Mouse (Mus musculus) heart, embryonic 12.5 days (tissue): ENCODE results near the gene Necap1. TPM values are rescaled to one million over a fixed set of nuclear protein-coding genes. Genes with fewer than 3 reads are reported as not detected.

Experiments
- ATAC-seq: fragments of 200-750 bp; cut with Nextera tagmentation; 2 replicates; pipeline ENCODE4 v1.8.0; 2017; ENCODE audit warnings: moderate TSS enrichment, moderate library complexity; ENCODE audit not compliant: insufficient number of reproducible peaks, low FRiP score
- H3K27ac ChIP-seq: fragments of 300-500 bp; sonication (generic); 2 replicates; pipeline ENCODE4 v1.5.1; 2016; ENCODE audit warnings: mild to moderate bottlenecking, moderate library complexity; ENCODE audit not compliant: poor library complexity, severe bottlenecking
- H3K27me3 ChIP-seq: fragments of 300-500 bp; sonication (generic); replicated peaks from 2 replicates; pipeline ENCODE4 v1.6.1; 2016; ENCODE audit warnings: mild to moderate bottlenecking, moderate library complexity
- H3K36me3 ChIP-seq: fragments of 300-500 bp; sonication (generic); 2 replicates; pipeline ENCODE4 v1.6.1; 2016; ENCODE audit warnings: mild to moderate bottlenecking, moderate library complexity
- H3K4me1 ChIP-seq: fragments of 300-500 bp; sonication (generic); replicated peaks from 2 replicates; pipeline ENCODE4 v1.6.1; 2016; ENCODE audit warnings: mild to moderate bottlenecking
- H3K4me2 ChIP-seq: fragments of 300-500 bp; sonication (generic); 2 replicates; pipeline ENCODE4 v1.6.1; 2016; ENCODE audit warnings: mild to moderate bottlenecking, moderate library complexity
- H3K4me3 ChIP-seq: fragments of 300-500 bp; sonication (generic); 2 replicates; pipeline ENCODE4 v1.5.1; 2016; ENCODE audit warnings: mild to moderate bottlenecking
- H3K9ac ChIP-seq: fragments of 300-500 bp; sonication (generic); 2 replicates; pipeline ENCODE4 v1.6.1; 2016; ENCODE audit warnings: mild to moderate bottlenecking, moderate library complexity
- H3K9me3 ChIP-seq: fragments of 300-500 bp; sonication (generic); replicated peaks from 2 replicates; pipeline ENCODE4 v1.6.1; 2016; ENCODE audit warnings: mild to moderate bottlenecking, moderate library complexity
- WGBS: fragments of 180-500 bp; shearing (Covaris S2); methylation state at CpG from one replicate; pipeline ENCODE4 v1.1.7; 2016; 5-methylcytosine and 5-hydroxymethylcytosine counted together
- polyA plus RNA-seq: library from polyadenylated mRNA; unstranded; fragments of >200 nt; fragmentation: Nextera tagmentation; extraction: Ambion mirVana; gene quantifications from 2 replicates; pipeline ENCODE4 v1.2.1, GENCODE M21; 2016

Necap1 gene
- polyA plus RNA-seq, 1 experiment from 2014 or later, result 63.0 TPM

GRCm38 (mm10) chr6:122855955-122856354 lies 18.3 kb upstream of the Necap1 start, which contains the start of gene C3ar1:
Gene C3ar1, minus strand, starts transcription at chr6:122856161.
- no peak within 1 kb of the TSS for H3K4me3 ChIP-seq
- peaks cover 7% of the 10 kb centered on the region; the same call in 1 of the 2 replicates for H3K9me3 ChIP-seq
- H3K4me1 ChIP-seq, result peaks cover 7% of the 10 kb centered on the region
- no peaks in the 10 kb centered on the region for H3K36me3 ChIP-seq
- ATAC-seq, result peak; percentile 82
- H3K27me3 ChIP-seq, result no peaks in the 10 kb centered on the region
- no peak within 1 kb of the TSS for H3K9ac ChIP-seq
- no peak within 1 kb of the TSS for H3K27ac ChIP-seq
- no peak within 1 kb of the TSS for H3K4me2 ChIP-seq
- 15% methylated on average over 7 of the region's 7 CpGs for WGBS

DNA sequence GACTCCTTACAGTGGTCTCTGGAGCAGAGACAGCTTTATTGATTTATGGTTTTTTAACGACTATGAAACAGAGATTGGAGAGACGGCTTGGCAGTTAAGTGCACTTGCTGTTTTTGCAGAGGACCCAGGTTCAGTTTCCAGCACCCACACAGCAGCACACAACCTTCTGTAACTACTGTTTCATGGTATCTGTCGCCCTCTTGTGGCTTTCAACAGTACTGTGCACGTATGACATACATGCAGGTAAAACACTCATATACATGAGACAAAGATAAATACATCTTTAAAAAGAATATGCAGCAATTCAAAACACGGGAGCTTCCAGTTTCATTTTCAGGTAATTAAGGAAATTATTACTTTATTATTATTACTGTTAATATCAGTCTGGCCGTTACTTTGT lies 11.8 kb upstream of the Necap1 start:
- Histone ChIP-seq H3K9me3 (peaks cover 22% of the 10 kb centered on the region), H3K36me3 (no peaks in the 10 kb centered on the region), H3K4me3 (no peak overlapping the region), H3K27me3 (no peaks in the 10 kb centered on the region), H3K4me2 (no peak overlapping the region), H3K9ac (no peak overlapping the region), H3K27ac (no peak overlapping the region), H3K4me1 (no peaks in the 10 kb centered on the region)
- 74% methylated on average over 6 of the region's 6 CpGs for WGBS
- ATAC-seq, result no peak

DNA sequence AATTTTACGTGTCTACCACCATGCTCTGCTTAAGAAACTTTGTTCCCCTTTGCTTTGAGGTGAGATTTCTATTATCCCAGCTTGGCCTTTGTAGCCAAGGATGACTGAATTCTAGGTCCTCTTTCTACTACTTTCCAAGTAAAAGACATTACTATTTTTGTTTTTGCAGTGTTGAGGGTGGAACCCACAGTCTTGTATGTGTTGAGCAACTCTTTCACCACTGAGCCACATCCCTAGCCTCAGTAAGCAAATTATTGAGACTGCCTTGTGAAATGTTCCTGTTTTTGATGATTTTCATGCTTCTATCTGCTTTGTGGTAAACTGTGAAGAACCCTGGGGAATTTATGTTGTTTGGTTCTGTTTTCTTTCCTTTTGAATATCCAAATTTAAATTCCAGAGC lies 11.4 kb upstream of the Necap1 start:
- Histone ChIP-seq H3K27ac (no peak overlapping the region), H3K27me3 (no peaks in the 10 kb centered on the region), H3K4me2 (no peak overlapping the region), H3K4me1 (no peaks in the 10 kb centered on the region), H3K4me3 (no peak overlapping the region), H3K36me3 (no peaks in the 10 kb centered on the region), H3K9ac (no peak overlapping the region), H3K9me3 (peaks cover 22% of the 10 kb centered on the region)
- 78% methylated on average over 1 of the region's 1 CpGs for WGBS
- no peak for ATAC-seq

- H3K36me3 ChIP-seq, result no peaks in the 10 kb centered on the region
- no peak overlapping the region for H3K4me2 ChIP-seq
- no peak overlapping the region for H3K27ac ChIP-seq
- no peak for ATAC-seq
- H3K4me3 ChIP-seq, result no peak overlapping the region
- H3K9me3 ChIP-seq, result no peaks in the 10 kb centered on the region
- no peak overlapping the region for H3K9ac ChIP-seq
- H3K27me3 ChIP-seq, result no peaks in the 10 kb centered on the region
- no peaks in the 10 kb centered on the region for H3K4me1 ChIP-seq
- 59% methylated on average over 4 of the region's 4 CpGs for WGBS
Observed at GRCm38 (mm10) chr6:122867914-122868313, 6.4 kb upstream of the Necap1 start.

GRCm38 (mm10) chr6:122869846-122870245 lies 4.4 kb upstream of the Necap1 start:
- no peak for ATAC-seq
- Histone ChIP-seq H3K27ac (no peak overlapping the region), H3K4me2 (no peak overlapping the region), H3K9me3 (no peaks in the 10 kb centered on the region), H3K36me3 (no peaks in the 10 kb centered on the region), H3K9ac (no peak overlapping the region), H3K4me1 (no peaks in the 10 kb centered on the region), H3K4me3 (no peak overlapping the region), H3K27me3 (no peaks in the 10 kb centered on the region)
- 59% methylated on average over 11 of the region's 11 CpGs for WGBS

- Histone ChIP-seq H3K27me3 (no peaks in the 10 kb centered on the region), H3K4me1 (peaks cover 4% of the 10 kb centered on the region)
- 89% methylated on average over 5 of the region's 5 CpGs for WGBS
Observed at GRCm38 (mm10) chr6:122872800-122873199, 1.5 kb upstream of the Necap1 start.

DNA sequence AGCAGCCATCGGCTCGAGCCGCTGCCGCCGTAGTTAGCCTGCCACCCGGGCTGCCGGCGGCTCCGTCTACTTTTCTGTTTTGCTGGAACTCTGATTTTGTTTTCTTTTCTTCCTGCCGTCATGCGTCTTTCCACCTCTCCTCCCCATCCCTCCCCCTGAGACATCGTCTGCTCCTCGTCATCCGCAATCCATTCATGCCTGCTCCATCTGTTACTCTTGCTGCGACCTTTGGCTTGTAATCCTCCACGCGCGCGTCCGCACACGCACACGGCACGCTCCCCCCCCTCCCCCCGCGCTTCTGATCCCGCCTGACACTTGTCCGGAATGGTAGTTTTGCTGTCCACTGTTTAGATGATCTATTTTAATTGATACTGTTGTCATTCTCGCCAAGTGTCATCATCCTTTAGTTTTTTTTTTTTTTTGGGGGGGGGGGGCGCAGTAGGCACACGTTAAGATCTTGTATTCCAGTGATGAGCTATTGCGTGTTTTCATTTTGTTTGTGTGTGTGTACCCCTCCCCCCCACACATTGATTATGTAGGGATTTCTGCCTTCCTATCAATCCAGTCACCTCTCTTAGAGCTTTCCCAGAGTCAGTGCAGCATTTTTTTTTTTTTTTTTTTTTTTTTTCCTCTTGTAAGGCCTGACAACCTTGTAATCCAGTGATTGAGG lies 581 bp downstream of the Necap1 start:
- Histone ChIP-seq H3K4me3 (peak overlapping the region; percentile 87), H3K9me3 (no peaks in the 10 kb centered on the region), H3K4me1 (peaks cover 4% of the 10 kb centered on the region), H3K9ac (peak overlapping the region; percentile 90), H3K27ac (peak overlapping the region; percentile 84), H3K4me2 (peak overlapping the region; percentile 69), H3K27me3 (no peaks in the 10 kb centered on the region), H3K36me3 (peaks cover 25% of the 10 kb centered on the region)
- WGBS, result under 1% methylated on average over 31 of the region's 31 CpGs
- peak; percentile 75 for ATAC-seq

More at GRCm38 (mm10) chr6:122872800-122873199, 1.5 kb upstream of the Necap1 start:
- H3K4me2 ChIP-seq, result no peak overlapping the region
- H3K4me3 ChIP-seq, result no peak overlapping the region
- peaks cover 8% of the 10 kb centered on the region for H3K36me3 ChIP-seq
- H3K9me3 ChIP-seq, result no peaks in the 10 kb centered on the region
- no peak overlapping the region for H3K9ac ChIP-seq
- no peak for ATAC-seq
- H3K27ac ChIP-seq, result no peak overlapping the region

- H3K27me3 ChIP-seq, result no peaks in the 10 kb centered on the region
- H3K27ac ChIP-seq, result no peak overlapping the region
- H3K9me3 ChIP-seq, result no peaks in the 10 kb centered on the region
- WGBS, result 89% methylated on average over 7 of the region's 7 CpGs
- no peak overlapping the region for H3K9ac ChIP-seq
- peaks cover 4% of the 10 kb centered on the region for H3K4me1 ChIP-seq
- H3K4me3 ChIP-seq, result no peak overlapping the region
- no peak overlapping the region for H3K4me2 ChIP-seq
- no peak for ATAC-seq
- peaks cover 65% of the 10 kb centered on the region for H3K36me3 ChIP-seq
Observed at GRCm38 (mm10) chr6:122879141-122879735, 5.0 kb downstream of the Necap1 start.

- H3K27me3 ChIP-seq, result no peaks in the 10 kb centered on the region
- H3K4me1 ChIP-seq, result peaks cover 4% of the 10 kb centered on the region
- ATAC-seq, result no peak
- H3K4me3 ChIP-seq, result no peak overlapping the region
- H3K36me3 ChIP-seq, result peaks cover 72% of the 10 kb centered on the region
- 88% methylated on average over 7 of the region's 7 CpGs for WGBS
- H3K9me3 ChIP-seq, result no peaks in the 10 kb centered on the region
- no peak overlapping the region for H3K4me2 ChIP-seq
- no peak overlapping the region for H3K9ac ChIP-seq
- no peak overlapping the region for H3K27ac ChIP-seq
Observed at GRCm38 (mm10) chr6:122879781-122880505, 5.7 kb downstream of the Necap1 start.

- WGBS, result 83% methylated on average over 12 of the region's 12 CpGs
- H3K27me3 ChIP-seq, result no peaks in the 10 kb centered on the region
- no peak overlapping the region for H3K4me3 ChIP-seq
- H3K4me2 ChIP-seq, result no peak overlapping the region
- H3K27ac ChIP-seq, result no peak overlapping the region
- no peaks in the 10 kb centered on the region for H3K9me3 ChIP-seq
- no peak overlapping the region for H3K9ac ChIP-seq
- no peaks in the 10 kb centered on the region; the same call in none of the 2 replicates for H3K4me1 ChIP-seq
- no peak for ATAC-seq
- H3K36me3 ChIP-seq, result peaks cover 78% of the 10 kb centered on the region
Observed at GRCm38 (mm10) chr6:122881287-122881686, 7.0 kb downstream of the Necap1 start.

- no peaks in the 10 kb centered on the region for H3K27me3 ChIP-seq
- no peak overlapping the region for H3K4me3 ChIP-seq
- ATAC-seq, result no peak
- no peaks in the 10 kb centered on the region for H3K4me1 ChIP-seq
- WGBS, result 93% methylated on average over 9 of the region's 9 CpGs
- H3K4me2 ChIP-seq, result no peak overlapping the region
- H3K36me3 ChIP-seq, result peaks cover 88% of the 10 kb centered on the region
- no peaks in the 10 kb centered on the region for H3K9me3 ChIP-seq
- no peak overlapping the region for H3K9ac ChIP-seq
- no peak overlapping the region for H3K27ac ChIP-seq
Observed at GRCm38 (mm10) chr6:122883603-122884002, 9.3 kb downstream of the Necap1 start.
